Mouse (Mus musculus) kidney, embryonic 14.5 days (tissue): ENCODE data around the gene Rhbdl1. TPM values are rescaled to one million over a fixed set of nuclear protein-coding genes. Genes with fewer than 3 reads are reported as not detected.
A peak's percentile ranks its signal among the peaks of the same experiment; 100 is the strongest.

Experiments
- ATAC-seq: fragments of 200-750 bp; cut with Nextera tagmentation; 2 replicates; pipeline ENCODE4 v1.8.0; 2017; ENCODE audit warnings: moderate number of reproducible peaks, mild to moderate bottlenecking, moderate TSS enrichment, moderate library complexity; ENCODE audit not compliant: low FRiP score, low TSS enrichment
- H3K27ac ChIP-seq: fragments of 300-500 bp; sonication (generic); 2 replicates; pipeline ENCODE4 v1.5.1; 2014; ENCODE audit warnings: low read depth, mild to moderate bottlenecking, low read length, moderate library complexity, mixed read lengths
- H3K27me3 ChIP-seq: fragments of 300-500 bp; sonication (generic); 2 replicates; pipeline ENCODE4 v1.6.1; 2014; ENCODE audit warnings: mild to moderate bottlenecking, low read length; ENCODE audit not compliant: control insufficient read depth, insufficient read depth
- H3K36me3 ChIP-seq: fragments of 300-500 bp; sonication (generic); 2 replicates; pipeline ENCODE4 v1.6.1; 2014; ENCODE audit warnings: low read length, mixed read lengths; ENCODE audit not compliant: control insufficient read depth, insufficient read depth
- H3K4me1 ChIP-seq: fragments of 300-500 bp; sonication (generic); 2 replicates; pipeline ENCODE4 v1.6.1; 2014; ENCODE audit warnings: low read length, mixed read lengths; ENCODE audit not compliant: control insufficient read depth, insufficient read depth
- H3K4me2 ChIP-seq: fragments of 300-500 bp; sonication (generic); replicated peaks from 2 replicates; pipeline ENCODE4 v1.6.1; 2014; ENCODE audit warnings: low read depth, mild to moderate bottlenecking, low read length
- H3K4me3 ChIP-seq: fragments of 300-500 bp; sonication (generic); 2 replicates; pipeline ENCODE4 v1.5.1; 2014; ENCODE audit warnings: mild to moderate bottlenecking, low read length
- H3K9ac ChIP-seq: fragments of 300-500 bp; sonication (generic); 2 replicates; pipeline ENCODE4 v1.6.1; 2014; ENCODE audit warnings: low read depth, mild to moderate bottlenecking, low read length, moderate library complexity
- H3K9me3 ChIP-seq: fragments of 300-500 bp; sonication (generic); 2 replicates; pipeline ENCODE4 v1.6.1; 2016; ENCODE audit warnings: low read length; ENCODE audit not compliant: control insufficient read depth
- WGBS: fragments of 180-500 bp; shearing (Covaris S2); extraction: QIAGEN DNeasy Blood & Tissue Kit; methylation state at CpG from one replicate; pipeline ENCODE4 v1.1.7; 2014; 5-methylcytosine and 5-hydroxymethylcytosine counted together
- polyA plus RNA-seq: library from polyadenylated mRNA; unstranded; fragments of >200 nt; fragmentation: Nextera tagmentation; extraction: Ambion mirVana; gene quantifications from 2 replicates; pipeline ENCODE4 v1.2.1, GENCODE M21; 2014

Gene Rhbdl1
- polyA plus RNA-seq, 1 experiment from 2014 or later, result 2.0 TPM

GRCm38 (mm10) chr17:25867509-25867835 is 30.4 kb upstream of the Rhbdl1 start:
- ATAC-seq, result 0 out of 2 replicates have a peak, but pooled peaks have one; percentile 16
- no peaks in the 10 kb centered on the region; the same call in 1 of the 2 replicates for H3K36me3 ChIP-seq
- H3K4me2 ChIP-seq, result peak overlapping the region; percentile 93
- peak overlapping the region; percentile 77 for H3K4me3 ChIP-seq
- H3K4me1 ChIP-seq, result peaks cover 13% of the 10 kb centered on the region; the same call in 1 of the 2 replicates
- no peaks in the 10 kb centered on the region for H3K27me3 ChIP-seq
- peak overlapping the region; percentile 72 for H3K9ac ChIP-seq
- H3K9me3 ChIP-seq, result no peaks in the 10 kb centered on the region
- WGBS, result 8% methylated on average over 7 of the region's 7 CpGs
- peak overlapping the region; percentile 32; the same call in 1 of the 2 replicates for H3K27ac ChIP-seq

GRCm38 (mm10) chr17:25866172-25866571 is 29.1 kb upstream of the Rhbdl1 start:
- H3K4me3 ChIP-seq, result no peak overlapping the region
- no peaks in the 10 kb centered on the region for H3K27me3 ChIP-seq
- H3K4me2 ChIP-seq, result no peak overlapping the region
- H3K4me1 ChIP-seq, result peaks cover 22% of the 10 kb centered on the region
- H3K9me3 ChIP-seq, result no peaks in the 10 kb centered on the region
- no peaks in the 10 kb centered on the region; the same call in 1 of the 2 replicates for H3K36me3 ChIP-seq
- WGBS, result 96% methylated on average over 3 of the region's 3 CpGs
- H3K27ac ChIP-seq, result no peak overlapping the region
- H3K9ac ChIP-seq, result no peak overlapping the region
- no peak for ATAC-seq

- Histone ChIP-seq H3K4me2 (no peak overlapping the region), H3K9ac (no peak overlapping the region), H3K9me3 (no peaks in the 10 kb centered on the region), H3K27ac (no peak overlapping the region), H3K4me1 (peaks cover 28% of the 10 kb centered on the region), H3K27me3 (no peaks in the 10 kb centered on the region), H3K36me3 (no peaks in the 10 kb centered on the region; the same call in 1 of the 2 replicates), H3K4me3 (no peak overlapping the region)
- WGBS, result 92% methylated on average over 11 of the region's 11 CpGs
- ATAC-seq, result no peak
These were observed 28.2 kb upstream of the Rhbdl1 start for GRCm38 (mm10) chr17:25865288-25865687.

GRCm38 (mm10) chr17:25864311-25864710 is 27.2 kb upstream of the Rhbdl1 start:
- WGBS, result 90% methylated on average over 14 of the region's 14 CpGs
- H3K27me3 ChIP-seq, result no peaks in the 10 kb centered on the region
- peaks cover under 1% of the 10 kb centered on the region; the same call in 1 of the 2 replicates for H3K36me3 ChIP-seq
- H3K4me2 ChIP-seq, result no peak overlapping the region
- no peak overlapping the region for H3K4me3 ChIP-seq
- H3K9me3 ChIP-seq, result no peaks in the 10 kb centered on the region
- ATAC-seq, result no peak
- H3K9ac ChIP-seq, result 0 out of 2 replicates have a peak overlapping the region, but pooled peaks have one; percentile 18
- peaks cover 29% of the 10 kb centered on the region for H3K4me1 ChIP-seq
- H3K27ac ChIP-seq, result no peak overlapping the region

DNA sequence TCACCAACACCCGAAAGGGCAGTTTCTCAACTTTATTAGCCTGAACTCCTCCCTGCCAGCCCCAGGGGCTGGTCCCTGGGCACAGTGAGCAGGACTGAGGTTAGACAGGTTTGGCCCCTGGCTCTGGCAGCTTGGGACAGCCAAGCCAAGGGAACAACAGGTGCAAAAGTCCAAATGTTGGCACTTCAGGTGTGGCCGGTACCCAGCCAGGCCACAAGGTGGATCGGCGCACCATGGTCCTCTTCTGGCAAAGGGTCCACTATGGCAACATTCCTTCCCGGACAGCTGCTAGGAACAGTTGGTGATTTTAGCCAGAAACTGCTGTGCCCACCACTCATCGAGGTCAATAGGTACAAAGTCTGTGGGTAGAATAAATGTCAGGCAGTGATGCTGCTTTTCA is 26.6 kb upstream of the Rhbdl1 start:
- 92% methylated on average over 6 of the region's 6 CpGs for WGBS
- ATAC-seq, result no peak

GRCm38 (mm10) chr17:25861704-25862612 is 24.9 kb upstream of the Rhbdl1 start:
- H3K4me3 ChIP-seq, result peak overlapping the region; percentile 72
- H3K36me3 ChIP-seq, result peaks cover 4% of the 10 kb centered on the region; the same call in 1 of the 2 replicates
- H3K27ac ChIP-seq, result peak overlapping the region; percentile 83
- no peak for ATAC-seq
- peaks cover 15% of the 10 kb centered on the region for H3K4me1 ChIP-seq
- no peaks in the 10 kb centered on the region for H3K9me3 ChIP-seq
- WGBS, result 10% methylated on average over 6 of the region's 6 CpGs
- peak overlapping the region; percentile 87 for H3K9ac ChIP-seq
- no peaks in the 10 kb centered on the region for H3K27me3 ChIP-seq
- peak overlapping the region; percentile 94 for H3K4me2 ChIP-seq

More for the DNA sequence above, 26.6 kb upstream of the Rhbdl1 start:
- H3K27me3 ChIP-seq, result no peaks in the 10 kb centered on the region
- H3K4me3 ChIP-seq, result no peak overlapping the region
- no peak overlapping the region for H3K4me2 ChIP-seq
- H3K27ac ChIP-seq, result no peak overlapping the region
- peaks cover 4% of the 10 kb centered on the region; the same call in 1 of the 2 replicates for H3K36me3 ChIP-seq
- H3K9me3 ChIP-seq, result no peaks in the 10 kb centered on the region
- H3K9ac ChIP-seq, result 0 out of 2 replicates have a peak overlapping the region, but pooled peaks have one; percentile 18
- H3K4me1 ChIP-seq, result peaks cover 24% of the 10 kb centered on the region

GRCm38 (mm10) chr17:25860832-25861703 is 24.0 kb upstream of the Rhbdl1 start, which contains the start of gene Wdr90:
Gene Wdr90, minus strand, starts transcription at chr17:25861501.
- 4% methylated on average over 62 of the region's 65 CpGs for WGBS
- peak within 1 kb of the TSS; percentile 87 for H3K9ac ChIP-seq

DNA sequence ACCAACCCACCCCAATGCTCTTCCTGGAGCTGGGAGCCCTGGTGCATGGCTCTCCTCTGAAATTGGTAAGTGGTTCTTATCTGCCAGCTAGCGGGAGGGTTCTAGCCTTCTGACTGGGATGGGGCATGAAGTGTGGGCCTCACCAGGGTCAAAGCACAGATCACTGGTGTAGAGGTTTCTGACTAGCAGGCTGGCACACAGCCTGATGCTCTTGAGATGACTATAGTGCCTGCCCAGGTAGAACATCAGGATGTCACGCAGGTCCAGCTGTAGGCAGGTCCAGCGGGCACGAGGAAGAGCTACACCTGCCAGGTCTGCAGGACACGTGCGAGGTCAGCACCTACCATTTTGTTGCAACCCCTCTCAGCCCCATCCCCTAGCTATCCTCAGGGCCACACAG is 23.1 kb upstream of the Rhbdl1 start:
- Histone ChIP-seq H3K27ac (no peak overlapping the region), H3K9ac (peak overlapping the region; percentile 87; the same call in 1 of the 2 replicates), H3K9me3 (no peaks in the 10 kb centered on the region), H3K4me3 (peak overlapping the region; percentile 72), H3K4me1 (peaks cover 15% of the 10 kb centered on the region), H3K27me3 (no peaks in the 10 kb centered on the region), H3K36me3 (peaks cover 5% of the 10 kb centered on the region; the same call in 1 of the 2 replicates), H3K4me2 (peak overlapping the region; percentile 94)
- no peak for ATAC-seq
- 89% methylated on average over 6 of the region's 6 CpGs for WGBS

More at GRCm38 (mm10) chr17:25860832-25861703, 24.0 kb upstream of the Rhbdl1 start, which contains the start of gene Wdr90:
- H3K4me1 ChIP-seq, result peaks cover 15% of the 10 kb centered on the region
- H3K27me3 ChIP-seq, result no peaks in the 10 kb centered on the region
- H3K4me2 ChIP-seq, result peak within 1 kb of the TSS; percentile 94
- H3K36me3 ChIP-seq, result peaks cover 4% of the 10 kb centered on the region; the same call in 1 of the 2 replicates
- H3K4me3 ChIP-seq, result peak within 1 kb of the TSS; percentile 72
- peak within 1 kb of the TSS; percentile 83 for H3K27ac ChIP-seq
- peak; percentile 91 for ATAC-seq
- no peaks in the 10 kb centered on the region for H3K9me3 ChIP-seq
